Mouse (Mus musculus): Measurements from ENCODE around the gene Sntn. TPM values are rescaled to one million over a fixed set of nuclear protein-coding genes. Genes with fewer than 3 reads are reported as not detected.

Sntn gene
- not detected in 2 replicates for polyA plus RNA-seq (2015; fragmentation: Nextera tagmentation; extraction: Ambion mirVana)

DNA sequence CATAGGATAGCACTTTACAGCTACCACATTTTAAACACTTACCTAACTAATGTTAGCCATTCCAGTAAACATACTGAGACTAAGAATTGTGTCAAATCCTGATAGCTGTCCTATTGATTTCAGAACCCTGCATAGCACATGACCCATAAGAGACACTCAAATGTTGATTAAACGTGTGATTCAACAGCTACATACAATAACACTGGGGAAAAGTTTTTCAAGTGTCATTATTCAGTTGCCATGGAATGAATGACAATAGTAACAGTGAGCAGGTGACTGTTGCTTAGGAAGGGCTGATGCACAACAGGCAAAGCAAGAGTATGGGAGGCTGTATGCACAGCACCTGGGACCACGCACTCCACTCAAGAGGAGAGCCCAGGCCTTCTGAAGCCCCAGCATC is at the start of gene Sntn:
Gene Sntn (plus strand): TSS at position 301 of the 400 bp plus-strand sequence.
- WGBS: 90% methylated on average over 2 of the region's 2 CpGs

GRCm38 (mm10) chr14:13649865-13650264 is 20.8 kb upstream of the Sntn start:
- 88% methylated on average over 1 of the region's 1 CpGs for WGBS
- Histone ChIP-seq H3K4me3 (no peak overlapping the region), H3K27me3 (no peaks in the 10 kb centered on the region), H3K4me2 (replicated peaks) (no peak overlapping the region), H3K36me3 (no peaks in the 10 kb centered on the region), H3K27ac (no peak overlapping the region), H3K4me1 (no peaks in the 10 kb centered on the region), H3K9me3 (no peaks in the 10 kb centered on the region), H3K9ac (no peak overlapping the region)
- ATAC-seq (ENCODE audit: low FRiP score, low read depth): no peak

More for the DNA sequence above, at the start of gene Sntn:
- Histone ChIP-seq H3K36me3 (no peaks in the 10 kb centered on the region), H3K4me1 (no peaks in the 10 kb centered on the region), H3K27me3 (no peaks in the 10 kb centered on the region), H3K27ac (no peak within 1 kb of the TSS), H3K9ac (no peak within 1 kb of the TSS), H3K4me3 (no peak within 1 kb of the TSS), H3K9me3 (no peaks in the 10 kb centered on the region), H3K4me2 (replicated peaks) (no peak within 1 kb of the TSS)
- ATAC-seq (ENCODE audit: low FRiP score, low read depth): no peak

- H3K27me3 ChIP-seq: no peaks in the 10 kb centered on the region
- no peak overlapping the region for H3K9ac ChIP-seq
- 11% methylated on average over 1 of the region's 1 CpGs for WGBS
- H3K4me2 ChIP-seq (replicated peaks): no peak overlapping the region
- H3K9me3 ChIP-seq: no peaks in the 10 kb centered on the region
- no peak overlapping the region for H3K27ac ChIP-seq
- no peak overlapping the region for H3K4me3 ChIP-seq
- ATAC-seq (ENCODE audit: low FRiP score, low read depth): no peak
- H3K4me1 ChIP-seq: no peaks in the 10 kb centered on the region
- H3K36me3 ChIP-seq: no peaks in the 10 kb centered on the region
These were observed 19.6 kb upstream of the Sntn start for GRCm38 (mm10) chr14:13651039-13651438.

GRCm38 (mm10) chr14:13651541-13652298 is 19.0 kb upstream of the Sntn start:
- Histone ChIP-seq H3K9me3 (no peaks in the 10 kb centered on the region), H3K27me3 (no peaks in the 10 kb centered on the region), H3K4me3 (no peak overlapping the region), H3K27ac (no peak overlapping the region), H3K36me3 (no peaks in the 10 kb centered on the region), H3K4me2 (replicated peaks) (no peak overlapping the region), H3K4me1 (no peaks in the 10 kb centered on the region), H3K9ac (no peak overlapping the region)
- no peak for ATAC-seq (ENCODE audit: low FRiP score, low read depth)
- WGBS: 21% methylated on average over 2 of the region's 2 CpGs

- H3K9me3 ChIP-seq: no peaks in the 10 kb centered on the region
- H3K4me2 ChIP-seq (replicated peaks): no peak overlapping the region
- ATAC-seq (ENCODE audit: low FRiP score, low read depth): no peak
- no peak overlapping the region for H3K9ac ChIP-seq
- H3K4me1 ChIP-seq: no peaks in the 10 kb centered on the region
- WGBS: 56% methylated on average over 1 of the region's 1 CpGs
- no peak overlapping the region for H3K27ac ChIP-seq
- H3K4me3 ChIP-seq: no peak overlapping the region
- H3K36me3 ChIP-seq: no peaks in the 10 kb centered on the region
- H3K27me3 ChIP-seq: no peaks in the 10 kb centered on the region
These were observed 16.0 kb downstream of the Sntn start for GRCm38 (mm10) chr14:13686716-13687115.

GRCm38 (mm10) chr14:13690426-13690825 is 19.8 kb downstream of the Sntn start:
- H3K4me2 ChIP-seq (replicated peaks): no peak overlapping the region
- no peaks in the 10 kb centered on the region for H3K27me3 ChIP-seq
- no peaks in the 10 kb centered on the region for H3K36me3 ChIP-seq
- no peak overlapping the region for H3K4me3 ChIP-seq
- no peak overlapping the region for H3K9ac ChIP-seq
- no peaks in the 10 kb centered on the region for H3K9me3 ChIP-seq
- WGBS: 64% methylated on average over 2 of the region's 2 CpGs
- H3K27ac ChIP-seq: no peak overlapping the region
- no peaks in the 10 kb centered on the region for H3K4me1 ChIP-seq
- no peak for ATAC-seq (ENCODE audit: low FRiP score, low read depth)

DNA sequence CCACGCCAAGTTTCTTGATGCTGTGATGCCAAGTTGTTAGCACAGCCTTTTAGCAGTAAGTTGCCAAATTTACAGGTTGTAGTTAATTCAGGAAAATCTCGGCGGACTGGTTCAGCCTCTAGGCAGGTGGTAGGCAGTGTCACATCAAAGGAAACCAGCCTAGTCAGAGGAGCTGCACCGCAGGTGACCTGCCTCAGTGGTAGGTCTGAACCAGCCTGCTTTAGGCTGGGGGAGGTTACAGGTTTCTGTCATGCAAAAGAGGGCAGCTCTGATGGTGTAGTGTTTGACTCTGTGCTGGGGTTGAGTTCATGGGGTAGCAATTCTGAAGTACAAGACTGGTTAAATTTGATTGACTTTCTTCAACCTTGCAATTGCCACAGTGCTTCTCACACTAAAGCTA is 61.6 kb downstream of the Sntn start:
- H3K36me3 ChIP-seq: no peaks in the 10 kb centered on the region
- H3K9me3 ChIP-seq: no peaks in the 10 kb centered on the region
- H3K4me3 ChIP-seq: no peak overlapping the region
- 20% methylated on average over 4 of the region's 4 CpGs for WGBS
- H3K27ac ChIP-seq: no peak overlapping the region
- no peak for ATAC-seq (ENCODE audit: low FRiP score, low read depth)
- H3K4me2 ChIP-seq (replicated peaks): no peak overlapping the region
- H3K9ac ChIP-seq: no peak overlapping the region
- no peaks in the 10 kb centered on the region for H3K27me3 ChIP-seq
- no peaks in the 10 kb centered on the region for H3K4me1 ChIP-seq

Other genes with a start within 250 kb of the Sntn start
- not detected in 2 replicates for gene Gm281, start 243.6 kb downstream of the Sntn start, polyA plus RNA-seq (2015; fragmentation: Nextera tagmentation; extraction: Ambion mirVana)

Measured in limb, embryonic 13.5 days (tissue).